ENCODE assay signal across 24 mouse cellular contexts in genomic region chr1:153345002-153345401, GRCm38 (mm10).
"Had no signal": no experiment of that assay in that cellular context is flagged by ENCODE, and none has a peak within 500 bp of the region (broad histone marks: within the 10 kb centered on the region; RNA-seq: fewer than 3 reads in every experiment).

No protein-coding gene starts in this region.

- H3K9ac ChIP-seq: limb, embryonic 12.5 days; limb, embryonic 15.5 days; liver, embryonic 14.5 days; liver, postnatal 0 days; lung, embryonic 14.5 days; midbrain, embryonic 13.5 days; neural tube, embryonic 12.5 days; stomach, embryonic 15.5 days had no signal

- DNase-seq: kidney, adult 18-20 months; kidney, adult 9 months; kidney, postnatal 10 days; layer of hippocampus, postnatal 36 days; liver, postnatal 0 days; lung, embryonic 14.5 days; right cerebral cortex, postnatal 25 days; spleen, adult 18-20 months; thymus, adult 2 months; thymus, postnatal 14 days; thymus, postnatal 4 days had no signal

- H3K4me3 ChIP-seq: left cerebral cortex, adult 2 months; limb, embryonic 12.5 days; limb, embryonic 15.5 days; midbrain, embryonic 13.5 days; stomach, embryonic 15.5 days had no signal

- H3K27me3 ChIP-seq: limb, embryonic 12.5 days; limb, embryonic 15.5 days; midbrain, embryonic 13.5 days; neural tube, embryonic 12.5 days; neural tube, embryonic 15.5 days; stomach, embryonic 15.5 days had no signal

- H3K4me1 ChIP-seq: limb, embryonic 12.5 days; limb, embryonic 15.5 days; midbrain, embryonic 13.5 days; neural tube, embryonic 12.5 days; stomach, embryonic 15.5 days had no signal

- H3K4me2 ChIP-seq: limb, embryonic 12.5 days; limb, embryonic 15.5 days; liver, embryonic 11.5 days; lung, embryonic 14.5 days; stomach, embryonic 15.5 days had no signal

- H3K27ac ChIP-seq: left cerebral cortex, adult 2 months; limb, embryonic 12.5 days; limb, embryonic 15.5 days; liver, embryonic 14.5 days; macrophage; midbrain, embryonic 13.5 days; neural tube, embryonic 12.5 days; neural tube, embryonic 15.5 days; stomach, embryonic 15.5 days had no signal

- ATAC-seq: intestine, embryonic 16.5 days; liver, postnatal 0 days; lung, postnatal 0 days; midbrain, embryonic 13.5 days; midbrain, embryonic 16.5 days had no signal

- H3K36me3 ChIP-seq: limb, embryonic 12.5 days; limb, embryonic 15.5 days; midbrain, embryonic 13.5 days; neural tube, embryonic 12.5 days; neural tube, embryonic 15.5 days; stomach, embryonic 15.5 days had no signal

- H3K9me3 ChIP-seq: limb, embryonic 12.5 days; limb, embryonic 15.5 days; midbrain, embryonic 13.5 days; neural tube, embryonic 12.5 days; neural tube, embryonic 15.5 days; stomach, embryonic 15.5 days had no signal
